Mouse (Mus musculus) embryonic facial prominence, embryonic 14.5 days (tissue): ENCODE measurements around the gene Ttll3. TPM values are rescaled to one million over a fixed set of nuclear protein-coding genes. Genes with fewer than 3 reads are reported as not detected.

Experiments
- ATAC-seq: fragments of 200-750 bp; cut with Nextera tagmentation; 2 replicates; pipeline ENCODE4 v1.8.0; 2017; ENCODE audit warnings: low read depth, moderate number of reproducible peaks, moderate TSS enrichment
- DNase-seq: peaks from one replicate; pipeline ENCODE4 v3.0.0-alpha.2; 2015; ENCODE audit warnings: low spot score
- H3K27ac ChIP-seq: fragments of 300-500 bp; sonication (generic); replicated peaks from 2 replicates; pipeline ENCODE4 v1.5.1; 2014; ENCODE audit warnings: low read depth, mild to moderate bottlenecking, low read length, moderate library complexity
- H3K27me3 ChIP-seq: fragments of 300-500 bp; sonication (generic); replicated peaks from 2 replicates; pipeline ENCODE4 v1.6.1; 2014; ENCODE audit warnings: low read length; ENCODE audit not compliant: control insufficient read depth, insufficient read depth
- H3K36me3 ChIP-seq: fragments of 300-500 bp; sonication (generic); 2 replicates; pipeline ENCODE4 v1.6.1; 2014; ENCODE audit warnings: low read length, mixed read lengths; ENCODE audit not compliant: control insufficient read depth, insufficient read depth
- H3K4me1 ChIP-seq: fragments of 300-500 bp; sonication (generic); 2 replicates; pipeline ENCODE4 v1.6.1; 2014; ENCODE audit warnings: antibody characterized with exemption, low read length; ENCODE audit not compliant: control insufficient read depth, insufficient read depth
- H3K4me2 ChIP-seq: fragments of 300-500 bp; sonication (generic); 2 replicates; pipeline ENCODE4 v1.6.1; 2014; ENCODE audit warnings: low read depth, mild to moderate bottlenecking, low read length, moderate library complexity, mixed read lengths
- H3K4me3 ChIP-seq: fragments of 300-500 bp; sonication (generic); 2 replicates; pipeline ENCODE4 v1.5.1; 2014; ENCODE audit warnings: low read depth, mild to moderate bottlenecking, low read length
- H3K9ac ChIP-seq: fragments of 300-500 bp; sonication (generic); 2 replicates; pipeline ENCODE4 v1.6.1; 2014; ENCODE audit warnings: low read depth, mild to moderate bottlenecking, low read length, moderate library complexity, mixed read lengths
- H3K9me3 ChIP-seq: fragments of 300-500 bp; sonication (generic); 2 replicates; pipeline ENCODE4 v1.6.1; 2016; ENCODE audit warnings: low read length; ENCODE audit not compliant: control insufficient read depth
- WGBS: fragments of 180-500 bp; shearing (Covaris S2); extraction: QIAGEN DNeasy Blood & Tissue Kit; methylation state at CpG from one replicate; pipeline ENCODE4 v1.1.7; 2014; 5-methylcytosine and 5-hydroxymethylcytosine counted together
- polyA plus RNA-seq: library from polyadenylated mRNA; unstranded; fragments of >200 nt; fragmentation: Nextera tagmentation; extraction: Ambion mirVana; gene quantifications from 2 replicates; pipeline ENCODE4 v1.2.1, GENCODE M21; 2014

Ttll3 gene
- polyA plus RNA-seq, 1 experiment from 2014 or later, result 5.4 TPM

DNA sequence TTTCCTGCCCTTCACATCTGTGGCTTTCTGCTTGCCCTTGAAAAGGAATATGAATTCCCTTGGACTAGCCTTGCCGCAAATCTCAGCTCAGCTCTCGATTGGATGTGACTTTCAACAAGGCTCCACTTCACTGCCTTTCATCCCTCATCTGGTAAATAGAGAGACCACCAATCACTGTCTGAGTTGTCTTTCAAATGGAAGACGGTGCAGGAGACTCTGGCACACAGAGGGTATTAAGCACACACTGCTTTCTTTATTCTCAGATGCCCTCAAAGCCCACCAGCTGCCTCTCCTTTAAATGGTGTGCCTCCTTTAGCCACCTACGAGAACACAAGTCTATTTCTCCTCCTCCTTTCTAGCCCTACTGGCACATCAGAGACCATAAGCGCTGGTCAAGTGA lies 20.5 kb upstream of the Ttll3 start:
- Histone ChIP-seq H3K36me3 (peaks cover 64% of the 10 kb centered on the region), H3K4me3 (no peak overlapping the region), H3K4me1 (no peaks in the 10 kb centered on the region), H3K9ac (no peak overlapping the region), H3K27me3 (no peaks in the 10 kb centered on the region), H3K27ac (no peak overlapping the region), H3K4me2 (no peak overlapping the region), H3K9me3 (no peaks in the 10 kb centered on the region)
- DNase-seq, result no peak
- no peak for ATAC-seq
- 82% methylated on average over 5 of the region's 5 CpGs for WGBS

- Histone ChIP-seq H3K36me3 (peaks cover 82% of the 10 kb centered on the region), H3K27me3 (no peaks in the 10 kb centered on the region), H3K9ac (no peak overlapping the region), H3K4me3 (no peak overlapping the region), H3K4me1 (no peaks in the 10 kb centered on the region), H3K4me2 (no peak overlapping the region), H3K27ac (no peak overlapping the region), H3K9me3 (no peaks in the 10 kb centered on the region)
- ATAC-seq (no peak), DNase-seq (no peak)
- WGBS, result 92% methylated on average over 20 of the region's 20 CpGs
Measured at GRCm38 (mm10) chr6:113370194-113370929, 18.7 kb upstream of the Ttll3 start.

DNA sequence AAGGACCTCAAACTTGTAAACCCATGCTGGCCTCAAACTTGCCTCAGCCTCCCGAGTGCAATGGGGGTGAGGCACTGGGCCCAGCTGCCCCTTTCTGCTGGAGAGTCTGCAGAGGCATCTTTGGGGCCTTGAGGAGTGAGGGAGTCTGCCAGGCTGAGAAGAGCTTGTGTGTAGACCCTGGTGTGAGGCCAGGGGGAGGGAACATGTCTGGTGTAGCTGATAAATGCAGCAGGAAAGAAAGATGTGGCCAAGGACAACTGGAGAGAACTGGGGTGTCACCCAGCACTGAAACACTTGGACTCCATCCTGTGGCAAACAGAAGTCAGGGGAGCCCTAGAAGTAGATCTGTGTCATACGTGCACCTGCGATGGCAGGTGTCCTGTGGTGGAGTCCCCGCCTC lies 15.6 kb upstream of the Ttll3 start:
- peaks cover 6% of the 10 kb centered on the region for H3K4me1 ChIP-seq
- H3K27me3 ChIP-seq, result no peaks in the 10 kb centered on the region
- DNase-seq (no peak), ATAC-seq (no peak)
- H3K36me3 ChIP-seq, result peaks cover 72% of the 10 kb centered on the region
- H3K4me2 ChIP-seq, result no peak overlapping the region
- H3K9ac ChIP-seq, result no peak overlapping the region
- no peaks in the 10 kb centered on the region for H3K9me3 ChIP-seq
- no peak overlapping the region for H3K4me3 ChIP-seq
- WGBS, result 98% methylated on average over 4 of the region's 4 CpGs
- H3K27ac ChIP-seq, result no peak overlapping the region

DNA sequence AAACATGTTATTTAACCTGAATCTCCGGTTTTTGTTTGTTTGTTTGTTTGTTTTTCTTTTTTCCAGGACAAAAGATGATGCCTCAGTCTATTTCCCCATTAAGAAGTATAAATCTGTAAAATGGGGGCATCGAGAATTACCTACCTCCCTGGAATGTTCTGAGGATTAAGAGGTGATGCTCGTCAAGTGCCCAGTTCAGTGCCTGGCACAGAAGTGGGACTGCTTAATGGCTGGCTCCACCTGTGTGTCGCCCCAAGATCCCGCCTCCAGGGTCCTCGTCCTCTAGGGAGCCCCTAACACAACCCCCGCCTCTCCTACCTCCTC lies 11.9 kb upstream of the Ttll3 start:
- Histone ChIP-seq H3K4me3 (peak overlapping the region; percentile 99), H3K4me1 (peaks cover 12% of the 10 kb centered on the region), H3K27ac (peak overlapping the region; percentile 94), H3K27me3 (no peaks in the 10 kb centered on the region), H3K4me2 (peak overlapping the region; percentile 86), H3K9ac (peak overlapping the region; percentile 97), H3K9me3 (no peaks in the 10 kb centered on the region), H3K36me3 (peaks cover 55% of the 10 kb centered on the region)
- WGBS, result 8% methylated on average over 7 of the region's 7 CpGs
- DNase-seq (no peak), ATAC-seq (no peak)

DNA sequence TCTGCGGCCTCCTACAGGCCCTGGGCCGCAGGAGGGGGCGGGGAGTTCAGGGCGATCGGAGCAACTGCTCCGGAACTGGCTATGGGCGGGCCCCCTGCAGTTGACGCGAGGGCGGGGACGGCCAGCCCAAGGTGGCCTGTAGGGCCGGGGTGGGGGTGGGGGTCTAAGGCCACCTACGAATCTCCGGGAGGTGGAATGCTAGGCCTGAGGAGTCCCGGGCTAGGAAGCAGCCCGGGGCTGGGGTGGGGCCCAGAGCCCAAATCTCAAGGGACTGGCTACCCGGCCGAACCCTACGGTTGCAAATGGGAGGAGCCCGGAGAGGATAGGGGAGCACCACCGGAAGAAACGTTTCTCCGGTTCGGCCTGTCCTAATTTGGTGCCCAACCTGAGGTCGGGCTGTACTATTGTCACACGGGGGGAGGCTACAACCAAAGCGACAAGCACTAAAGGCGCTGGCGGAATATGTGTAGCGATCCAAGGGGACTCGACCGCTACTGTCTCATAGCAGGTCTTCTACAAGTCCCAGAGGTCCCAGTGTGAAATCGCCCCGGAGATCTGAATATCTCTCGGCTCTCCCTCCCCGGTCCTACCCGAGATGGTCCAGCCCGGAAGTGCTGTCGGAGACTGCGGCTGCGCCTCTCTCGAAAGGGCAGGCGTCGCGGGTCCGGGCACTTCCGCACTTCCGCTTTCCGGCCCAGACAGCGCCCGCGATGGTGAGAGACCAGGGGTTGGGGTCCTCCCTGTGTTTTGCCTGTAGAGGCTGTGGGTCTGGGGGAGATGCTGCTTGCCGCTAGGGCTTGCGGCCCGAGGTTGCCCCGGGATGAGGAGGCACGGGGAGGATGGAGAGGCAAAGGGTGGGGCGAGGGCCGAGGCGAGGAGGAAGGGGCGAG lies 11.3 kb upstream of the Ttll3 start, which contains the start of the genes Tada3 and Arpc4:
TSS of gene Tada3 (minus strand) at position 388 of the 890 bp plus-strand sequence.
TSS of gene Arpc4 (plus strand) at position 620 of the 890 bp plus-strand sequence.
- H3K27me3 ChIP-seq, result no peaks in the 10 kb centered on the region
- H3K36me3 ChIP-seq, result peaks cover 56% of the 10 kb centered on the region
- peak within 1 kb of the TSS; percentile 86 for H3K4me2 ChIP-seq
- peaks cover 12% of the 10 kb centered on the region for H3K4me1 ChIP-seq
- H3K9ac ChIP-seq, result peak within 1 kb of the TSS; percentile 97
- DNase-seq, result peak; percentile 98
- peak within 1 kb of the TSS; percentile 94 for H3K27ac ChIP-seq
- peak; percentile 97 for ATAC-seq
- H3K9me3 ChIP-seq, result no peaks in the 10 kb centered on the region
- WGBS, result under 1% methylated on average over 57 of the region's 61 CpGs
- peak within 1 kb of the TSS; percentile 99 for H3K4me3 ChIP-seq

GRCm38 (mm10) chr6:113379246-113379645 lies 9.8 kb upstream of the Ttll3 start:
- H3K9ac ChIP-seq, result peak overlapping the region; percentile 97
- no peak overlapping the region for H3K27ac ChIP-seq
- peak overlapping the region; percentile 99 for H3K4me3 ChIP-seq
- ATAC-seq (no peak), DNase-seq (no peak)
- H3K4me1 ChIP-seq, result peaks cover 12% of the 10 kb centered on the region
- H3K36me3 ChIP-seq, result peaks cover 57% of the 10 kb centered on the region
- WGBS, result 81% methylated on average over 6 of the region's 6 CpGs
- H3K4me2 ChIP-seq, result peak overlapping the region; percentile 86
- H3K9me3 ChIP-seq, result no peaks in the 10 kb centered on the region
- no peaks in the 10 kb centered on the region for H3K27me3 ChIP-seq

GRCm38 (mm10) chr6:113380480-113380879 lies 8.6 kb upstream of the Ttll3 start:
- no peak for DNase-seq
- Histone ChIP-seq H3K4me2 (no peak overlapping the region), H3K9me3 (no peaks in the 10 kb centered on the region), H3K27me3 (no peaks in the 10 kb centered on the region), H3K36me3 (peaks cover 57% of the 10 kb centered on the region), H3K9ac (no peak overlapping the region), H3K27ac (no peak overlapping the region), H3K4me3 (no peak overlapping the region), H3K4me1 (peaks cover 12% of the 10 kb centered on the region)
- no peak for ATAC-seq
- WGBS, result 94% methylated on average over 11 of the region's 11 CpGs

- ATAC-seq, result no peak
- WGBS, result 90% methylated on average over 8 of the region's 8 CpGs
Measured at GRCm38 (mm10) chr6:113384351-113384927, 4.6 kb upstream of the Ttll3 start.

More at GRCm38 (mm10) chr6:113384351-113384927, 4.6 kb upstream of the Ttll3 start:
- Histone ChIP-seq H3K4me3 (no peak overlapping the region), H3K4me2 (no peak overlapping the region), H3K27me3 (no peaks in the 10 kb centered on the region), H3K4me1 (no peaks in the 10 kb centered on the region), H3K9me3 (no peaks in the 10 kb centered on the region), H3K27ac (no peak overlapping the region), H3K9ac (no peak overlapping the region), H3K36me3 (peaks cover 92% of the 10 kb centered on the region)
- no peak for DNase-seq
